In genomic region chr6:87513046-87513767, GRCm38 (mm10) we compare ENCODE assay signal across 9 mouse cellular contexts. TPM values are rescaled to one million over a fixed set of nuclear protein-coding genes. Genes with fewer than 3 reads are reported as not detected.
A peak's percentile ranks its signal among the peaks of the same experiment; 100 is the strongest.
DNase-seq lines count a peak whose midpoint lies in the region; ATAC-seq lines count a peak whose summit lies in the region.
"Had no signal": no experiment of that assay in that cellular context is flagged by ENCODE, and none has a peak within 500 bp of the region (broad histone marks: within the 10 kb centered on the region; RNA-seq: fewer than 3 reads in every experiment).

No protein-coding gene starts in this region.

- no peaks in the 10 kb centered on the region for H3K9me3 ChIP-seq in heart, embryonic 11.5 days (replicated peaks; ENCODE audit: control insufficient read depth, low read length)
- H3K9me3 ChIP-seq: lung, embryonic 15.5 days had no signal

- H3K27ac ChIP-seq in heart, embryonic 11.5 days (ENCODE audit: low read depth, low read length), result no peak overlapping the region
- H3K27ac ChIP-seq: lung, embryonic 15.5 days had no signal

- intact Hi-C loops in heart, postnatal 10 days (cut with DNase I), result loop anchor here (1.0 to 2.0 kb wide), 2 partner anchors 18 to 47 kb away; no protein-coding TSS in a partner anchor

- 60% methylated on average over 12 of the region's 12 CpGs for WGBS in heart, embryonic 11.5 days (ENCODE audit: insufficient replicate concordance)

- H3K9ac ChIP-seq in heart, embryonic 11.5 days (ENCODE audit: low read depth, low read length), result no peak overlapping the region
- H3K9ac ChIP-seq: lung, embryonic 15.5 days had no signal

- H3K4me1 ChIP-seq in heart, embryonic 11.5 days (ENCODE audit: control insufficient read depth, insufficient read depth, low read length), result no peaks in the 10 kb centered on the region
- H3K4me1 ChIP-seq: lung, embryonic 15.5 days had no signal

- peak; percentile 67 to 82 for DNase-seq in heart, adult 18-20 months
- peak; percentile 89 for DNase-seq in adipocyte (ENCODE audit: low spot score)
- DNase-seq in cerebellum, postnatal 4 days (ENCODE audit: low spot score in 2 of 2), result peak; percentile 64 to 75
- peak; percentile 80 to 85 for DNase-seq in heart, postnatal 10 days
- peak; percentile 74 to 77 for DNase-seq in layer of hippocampus, postnatal 10 days (ENCODE audit: low spot score in 2 of 2)
- DNase-seq in lung, postnatal 4 days, result peak; percentile 77 to 83
- peak; percentile 74 to 76 for DNase-seq in spleen, postnatal 36 days (ENCODE audit: low spot score in 2 of 2)

- no peak for ATAC-seq in heart, embryonic 11.5 days (replicated peaks; ENCODE audit: insufficient number of reproducible peaks, low FRiP score, low TSS enrichment)

- no peak overlapping the region for H3K4me3 ChIP-seq in heart, embryonic 11.5 days (ENCODE audit: low read depth, low read length)
- H3K4me3 ChIP-seq: lung, embryonic 15.5 days had no signal

- H3K4me2 ChIP-seq in heart, embryonic 11.5 days, result no peak overlapping the region
- H3K4me2 ChIP-seq: lung, embryonic 15.5 days had no signal

- H3K36me3 ChIP-seq in heart, embryonic 11.5 days (ENCODE audit: control insufficient read depth, insufficient read depth, low read length), result no peaks in the 10 kb centered on the region
- H3K36me3 ChIP-seq: lung, embryonic 15.5 days had no signal

- H3K27me3 ChIP-seq in heart, embryonic 11.5 days (ENCODE audit: control insufficient read depth, insufficient read depth, low read length), result no peaks in the 10 kb centered on the region
- H3K27me3 ChIP-seq: lung, embryonic 15.5 days had no signal

RNA-seq across cellular contexts. Expression of gene Arhgap25, which starts 19.9 kb away (rescaled TPM):
- total RNA-seq in heart, adult 18-20 months (2021), result 1 to 10 TPM; 4.5 to 4.7 TPM
- 1.1 and 1.6 TPM in 2 replicates for polyA plus RNA-seq in heart, embryonic 11.5 days (2014; fragmentation: Nextera tagmentation; extraction: Ambion mirVana)
- 1 to 10 TPM; 5.2 to 6.5 TPM for total RNA-seq in heart, postnatal 10 days (2021)
- total RNA-seq in layer of hippocampus, postnatal 10 days (2021), result 1 to 10 TPM; 3.5 to 4.5 TPM
